Mouse (Mus musculus): ENCODE measurements around the gene Sptlc2.
"Not testable (repeated sequence)": the region's sequence is repeated elsewhere in the genome, so short reads cannot be mapped to it uniquely, and the experiment has no call there.

Gene Sptlc2

DNA sequence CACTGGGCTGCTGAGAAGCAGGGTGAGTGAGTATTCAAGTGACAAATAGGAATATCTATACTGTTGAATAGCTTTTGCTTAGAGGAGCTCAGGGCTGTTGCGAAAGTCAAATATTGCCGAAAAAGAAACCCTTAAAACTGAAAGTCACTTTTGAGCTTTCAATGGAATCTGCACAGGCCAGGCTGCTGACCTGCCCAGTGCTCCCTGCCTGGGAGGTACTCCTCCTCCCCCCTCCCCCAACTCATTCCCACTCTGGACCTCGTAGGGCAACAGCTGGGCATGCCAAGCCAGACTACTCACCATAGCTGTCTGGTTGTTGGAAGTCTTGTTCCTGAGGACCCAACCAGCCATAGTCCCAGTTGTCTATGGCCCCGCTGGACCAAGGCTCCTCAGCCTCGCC is 103.4 kb downstream of the Sptlc2 start:
- in situ Hi-C loops (cut with MboI; ENCODE audit: unreplicated experiment in 2 of 2), result no loop called here

DNA sequence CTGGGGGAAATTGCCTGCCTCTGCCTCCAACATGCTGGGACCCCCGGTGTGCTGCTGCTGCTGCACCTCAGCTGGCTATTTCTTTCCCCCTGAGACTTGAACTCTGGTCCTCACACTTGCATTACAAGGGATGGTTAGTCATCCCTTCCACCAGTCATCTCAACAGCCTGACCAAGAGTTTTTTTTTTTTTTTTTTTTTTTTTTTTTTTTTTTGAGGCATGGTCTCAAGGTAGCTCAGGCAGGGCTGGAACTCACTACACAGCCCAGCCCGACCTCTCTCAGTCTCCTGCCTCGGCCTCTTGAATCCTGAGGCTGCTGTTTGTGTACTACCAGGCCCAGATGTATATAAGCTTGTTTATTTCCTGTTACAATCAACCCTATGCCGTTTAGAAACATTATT is 103.9 kb downstream of the Sptlc2 start:
- in situ Hi-C loops (cut with MboI; ENCODE audit: unreplicated experiment in 2 of 2), result no loop called here

DNA sequence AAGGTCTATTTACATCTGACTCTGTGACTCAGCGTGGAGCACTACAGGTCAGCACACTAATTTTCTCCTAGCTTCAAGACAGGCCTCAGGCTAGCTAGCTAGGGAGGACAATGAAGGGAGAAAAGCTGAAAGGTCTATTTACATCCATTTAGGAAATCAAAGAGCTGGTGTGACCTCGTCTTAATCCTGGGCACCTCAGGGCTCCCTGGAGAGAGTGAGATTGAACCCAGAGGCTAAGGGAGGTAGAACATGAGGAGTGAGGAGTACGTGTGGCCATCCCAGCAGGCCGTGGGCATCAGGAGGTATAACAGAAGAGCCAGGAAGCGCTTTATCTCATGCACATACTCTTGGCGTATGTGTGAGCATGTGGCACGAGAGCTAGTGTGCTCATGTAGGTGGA is 104.4 kb downstream of the Sptlc2 start:
- in situ Hi-C loops (cut with MboI; ENCODE audit: unreplicated experiment in 2 of 2), result no loop called here

DNA sequence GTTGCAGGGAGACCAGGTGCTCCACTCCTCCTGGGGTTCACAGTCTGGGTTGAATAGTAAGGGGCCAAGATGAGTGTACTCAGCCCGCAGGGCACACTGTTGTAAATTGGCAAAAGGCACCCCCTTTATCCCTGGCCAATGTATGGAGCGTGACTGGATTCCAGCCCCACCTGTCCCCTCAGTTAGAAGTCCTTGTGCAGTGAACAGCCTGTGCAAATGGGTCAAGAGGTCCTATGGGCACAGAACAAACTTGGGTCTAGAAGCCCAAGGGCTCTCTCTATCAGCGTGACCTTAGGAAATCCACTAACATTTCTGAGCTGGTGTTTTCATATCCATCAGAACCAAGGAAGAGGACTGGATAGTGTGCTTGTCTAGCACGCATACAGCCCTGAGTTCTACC is 105.4 kb downstream of the Sptlc2 start:
- in situ Hi-C loops (cut with MboI; ENCODE audit: unreplicated experiment in 2 of 2), result no loop called here

DNA sequence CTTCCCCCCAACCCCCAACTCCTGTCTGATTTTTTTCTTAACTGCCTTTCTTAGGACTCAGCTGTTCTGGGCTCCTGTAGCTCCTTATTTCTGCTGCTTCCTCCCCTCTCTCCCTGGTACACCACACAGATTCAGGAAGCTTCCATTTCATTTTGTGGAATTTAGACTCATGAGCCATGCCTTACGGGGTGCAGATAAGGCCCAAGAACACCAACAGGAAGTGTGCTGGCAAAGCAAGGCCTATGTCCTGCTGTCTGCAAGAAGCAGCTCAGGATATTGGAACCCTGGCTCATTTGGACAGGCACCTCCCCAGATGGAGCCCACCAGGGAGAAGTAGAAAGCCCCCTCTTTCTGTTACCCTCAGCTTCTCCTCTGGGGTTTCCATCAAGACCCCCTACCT is 106.4 kb downstream of the Sptlc2 start:
- in situ Hi-C loops (cut with MboI; ENCODE audit: unreplicated experiment in 2 of 2), result no loop called here

DNA sequence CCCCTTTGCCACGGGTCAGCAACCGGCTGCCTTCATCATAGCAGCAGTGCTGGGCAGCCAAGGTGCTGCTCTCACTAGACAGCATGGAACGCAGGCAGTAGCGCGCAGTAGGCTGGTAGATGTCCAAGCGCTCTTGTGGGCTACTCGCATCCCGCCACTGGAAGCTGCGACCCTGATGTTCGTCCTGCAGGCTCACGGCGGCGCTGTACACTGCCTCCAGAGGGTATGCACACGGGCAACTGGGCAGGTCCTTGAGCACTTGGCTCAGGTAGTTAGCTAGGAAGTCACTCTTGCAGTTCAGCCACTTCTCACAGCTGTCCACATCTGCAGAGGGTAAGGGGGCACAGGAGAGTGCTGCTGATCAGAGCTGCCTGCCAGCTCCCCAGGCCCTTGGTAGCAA is 108.3 kb downstream of the Sptlc2 start:
- in situ Hi-C loops (cut with MboI; ENCODE audit: unreplicated experiment in 2 of 2), result no loop called here

DNA sequence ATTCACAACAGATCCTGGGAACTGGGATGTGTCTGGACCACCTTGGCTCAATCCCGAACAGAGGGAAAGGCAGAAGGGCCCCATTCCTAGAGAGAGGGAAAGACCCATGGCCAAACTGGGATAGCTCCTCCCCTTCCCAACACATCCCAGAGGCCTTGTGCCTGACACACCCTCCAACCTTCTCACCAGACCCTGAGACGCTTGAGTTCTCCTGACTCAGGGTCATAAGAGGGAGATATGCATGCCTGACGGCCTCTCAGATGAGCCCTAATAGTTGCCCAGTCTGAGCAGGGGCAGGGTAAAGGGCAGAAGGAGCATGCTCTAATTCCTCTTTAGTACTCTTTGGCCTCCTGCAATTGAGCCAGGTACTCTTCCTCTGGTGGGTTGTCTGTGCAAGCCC is 108.8 kb downstream of the Sptlc2 start:
- in situ Hi-C loops (cut with MboI; ENCODE audit: unreplicated experiment in 2 of 2), result no loop called here

DNA sequence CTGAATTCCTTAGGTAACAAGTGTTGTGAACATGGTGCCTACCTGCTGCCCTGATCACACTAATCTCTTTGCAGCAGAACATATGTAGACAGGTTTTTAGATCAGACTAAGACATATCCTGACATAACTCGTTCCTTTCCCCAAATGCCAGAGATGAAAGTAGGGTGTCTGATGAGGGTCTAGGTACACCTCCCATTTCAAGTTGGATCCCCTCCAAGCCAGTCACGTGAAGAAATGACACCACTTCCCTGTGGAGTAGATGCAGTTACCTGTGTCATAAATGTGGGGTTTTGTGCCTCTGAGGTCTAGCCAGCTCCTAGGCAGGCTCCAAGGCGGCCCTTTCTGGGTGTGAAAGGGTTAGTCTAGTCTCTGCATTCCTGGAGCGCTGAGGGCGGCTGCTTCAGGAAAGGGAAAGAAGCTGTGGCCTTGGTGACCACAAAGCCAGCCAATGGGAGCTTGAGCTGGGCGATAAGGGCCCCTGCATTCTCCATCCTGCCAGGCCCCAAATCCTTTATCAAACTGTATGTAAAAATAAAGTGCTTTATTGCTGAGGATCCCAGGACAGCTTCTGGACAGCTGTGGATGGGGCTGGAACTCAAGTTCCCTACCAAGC is 109.9 kb downstream of the Sptlc2 start:
- in situ Hi-C loops (cut with MboI; ENCODE audit: unreplicated experiment in 2 of 2), result no loop called here

DNA sequence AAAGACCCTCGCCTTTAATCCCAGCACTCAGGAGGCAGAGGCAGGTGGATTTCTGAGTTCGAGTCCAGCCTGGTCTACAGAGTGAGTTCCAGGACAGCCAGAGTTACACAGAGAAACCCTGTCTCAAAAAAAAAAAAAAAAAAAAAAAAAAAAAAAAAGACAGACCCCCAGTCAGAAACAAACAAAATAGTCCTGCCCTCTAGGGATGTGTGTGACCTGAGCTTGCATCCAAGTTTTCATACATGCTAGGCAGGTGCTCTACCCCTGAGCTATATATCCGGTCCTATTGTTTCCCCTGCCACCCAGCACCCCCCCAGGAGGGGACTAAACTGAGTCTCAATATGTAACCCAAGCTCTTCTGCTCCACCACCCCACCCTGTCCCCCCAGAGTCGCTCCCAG is 110.9 kb downstream of the Sptlc2 start:
- in situ Hi-C loops (cut with MboI; ENCODE audit: unreplicated experiment in 2 of 2), result not testable (repeated sequence)

DNA sequence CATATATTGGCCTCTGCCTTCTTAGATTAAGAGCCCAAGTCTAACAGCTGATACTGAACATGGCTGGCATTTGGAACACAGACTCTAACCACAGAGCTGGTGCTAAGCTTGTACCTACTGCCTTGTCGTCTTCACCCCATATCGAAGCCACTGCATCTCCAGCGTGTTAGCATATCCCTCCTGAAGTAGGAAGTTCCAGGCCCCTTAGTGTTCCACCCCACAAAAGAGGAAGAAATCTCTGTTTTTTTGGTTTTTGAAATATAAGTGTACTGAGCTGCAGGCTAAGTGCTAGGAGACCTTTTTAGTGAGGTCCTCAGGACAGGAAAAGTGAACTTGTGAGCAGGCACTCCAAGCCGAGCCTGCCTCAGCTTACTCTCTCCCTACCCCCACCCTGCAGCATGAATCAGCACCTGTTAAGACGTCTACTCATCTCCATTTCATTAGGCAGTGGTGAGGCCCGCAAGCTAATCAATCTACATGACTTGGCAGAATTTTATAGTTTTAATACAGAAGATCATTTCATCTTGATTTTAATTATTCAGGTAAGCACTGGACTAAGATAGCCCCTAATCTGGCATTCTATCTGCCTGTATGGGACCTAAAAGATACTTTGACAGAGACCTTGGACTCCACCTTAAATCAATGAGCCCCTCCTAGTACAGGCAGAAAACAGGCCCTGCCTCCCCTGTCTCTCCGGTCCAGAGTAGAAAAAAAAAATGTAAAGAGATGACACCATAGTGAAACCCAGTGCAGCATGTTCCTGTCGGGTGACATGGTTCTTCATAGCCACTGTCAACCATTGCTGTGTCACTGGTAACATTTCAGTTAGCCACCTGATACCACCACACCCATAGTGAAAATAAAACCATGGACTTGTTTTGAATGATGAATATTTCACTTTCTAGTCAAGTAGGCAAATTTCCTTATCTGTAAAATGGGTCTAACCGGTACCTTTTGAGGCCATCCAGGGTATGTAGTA is 113.0 kb downstream of the Sptlc2 start:
- in situ Hi-C loops (cut with MboI; ENCODE audit: unreplicated experiment in 2 of 2), result no loop called here

DNA sequence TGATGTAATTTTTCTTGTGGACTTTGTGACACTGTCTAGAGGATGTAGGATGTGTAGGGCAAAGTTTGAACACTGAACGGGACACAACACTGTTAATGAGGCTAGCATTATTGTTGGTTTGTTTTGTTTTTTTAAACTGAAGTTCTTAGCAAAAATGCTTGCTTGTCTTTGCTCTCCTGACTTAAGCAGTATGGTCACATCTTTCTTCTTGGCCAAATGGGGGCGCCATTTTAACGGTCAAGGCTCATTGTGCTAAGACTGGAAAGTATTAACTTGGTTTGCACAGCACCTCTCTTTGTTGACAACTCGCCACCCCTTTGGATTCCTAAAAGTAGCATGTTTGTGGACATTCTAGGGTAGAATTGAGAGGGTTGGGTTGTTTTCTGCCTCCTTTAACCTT is 120.5 kb downstream of the Sptlc2 start:
- in situ Hi-C loops (cut with MboI; ENCODE audit: unreplicated experiment in 2 of 2), result loop anchor here in 1 of 2 experiments (5.0 kb wide), 1 partner anchor 120 kb away; the partner anchor contains the start of genes Gstz1 and Pomt2

DNA sequence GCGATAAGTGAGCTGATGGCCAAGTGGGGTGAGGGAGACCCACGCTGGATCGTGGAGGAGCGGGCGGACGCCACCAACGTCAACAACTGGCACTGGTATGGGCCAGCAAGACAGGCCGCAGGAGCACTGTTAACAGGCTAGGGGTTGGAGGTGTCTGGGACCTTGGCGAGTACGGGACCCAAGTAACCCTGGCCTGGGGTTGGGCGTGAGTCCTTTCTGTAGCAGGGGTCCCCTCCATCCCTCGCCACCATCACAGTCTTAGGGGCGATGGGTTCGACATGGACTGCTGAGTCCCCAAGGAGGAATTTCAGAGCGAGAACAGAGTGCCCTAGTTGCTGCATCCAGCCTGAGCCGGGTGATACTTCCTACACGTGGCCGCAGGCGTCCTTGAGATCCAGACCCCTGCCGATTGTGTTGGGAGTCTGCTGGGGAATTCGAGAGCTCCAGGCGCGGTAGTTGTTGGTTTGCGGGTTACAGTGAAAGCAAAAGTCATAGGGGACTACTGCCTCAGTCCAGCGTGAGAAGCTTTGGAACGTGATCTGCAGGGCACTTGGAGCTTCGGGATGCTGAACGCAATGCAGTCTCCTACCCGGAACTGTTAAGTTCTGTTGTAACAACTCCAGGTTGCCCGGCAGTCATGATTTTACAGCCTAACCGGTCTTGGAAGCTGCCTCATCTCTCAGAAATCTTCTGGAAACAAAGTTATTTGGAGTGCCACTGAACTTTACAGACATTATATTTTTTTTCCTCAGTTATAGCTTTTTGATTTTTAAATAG is 121.1 kb downstream of the Sptlc2 start:
- in situ Hi-C loops (cut with MboI; ENCODE audit: unreplicated experiment in 2 of 2), result loop anchor here in 1 of 2 experiments (5.0 kb wide), 1 partner anchor 120 kb away; the partner anchor contains the start of genes Gstz1 and Pomt2

DNA sequence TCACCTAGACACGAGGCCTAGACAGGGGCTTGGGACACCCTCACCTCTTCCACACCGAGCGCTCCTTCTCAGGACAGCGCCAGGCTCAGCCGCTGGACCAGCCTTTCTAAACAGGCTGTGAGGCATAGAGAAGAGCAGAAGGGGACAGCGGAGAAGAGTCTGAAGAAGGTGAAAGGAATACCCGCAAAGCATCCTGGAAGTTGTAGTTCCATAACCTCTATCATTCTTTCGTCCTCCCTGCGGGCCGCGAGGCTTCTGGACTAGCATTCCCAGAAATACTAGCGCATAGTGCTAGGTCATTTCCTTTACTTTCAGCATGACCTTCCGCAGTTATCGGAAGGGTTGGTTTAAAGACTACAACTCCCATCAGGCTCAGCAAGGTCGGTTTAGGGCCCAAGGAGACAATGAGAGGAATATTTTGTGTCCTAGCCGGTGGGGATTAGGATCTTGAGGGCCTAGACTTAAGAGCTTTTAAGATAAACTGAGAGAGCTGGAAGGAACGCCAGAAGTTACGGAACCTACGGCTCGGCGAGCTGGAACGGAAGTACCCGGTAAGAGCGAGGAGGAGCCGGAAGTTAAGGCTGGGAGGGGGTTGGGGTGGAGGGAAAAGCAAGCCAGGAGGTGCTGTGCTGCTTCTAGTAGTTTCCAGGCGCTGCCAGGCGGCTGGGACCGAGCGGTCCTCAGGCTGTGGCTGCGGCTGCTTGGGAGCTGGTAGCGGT is 121.9 kb downstream of the Sptlc2 start, which contains the start of the genes Vipas39 and Ahsa1:
Gene Vipas39, minus strand, starts transcription at position 149 of the 719 bp plus-strand sequence.
Gene Ahsa1, plus strand, starts transcription at position 372 of the 719 bp plus-strand sequence.
- in situ Hi-C loops (cut with MboI; ENCODE audit: unreplicated experiment in 2 of 2), result loop anchor here in 1 of 2 experiments (5.0 kb wide), 1 partner anchor 119 kb away; the partner anchor contains the start of genes Gstz1 and Pomt2

DNA sequence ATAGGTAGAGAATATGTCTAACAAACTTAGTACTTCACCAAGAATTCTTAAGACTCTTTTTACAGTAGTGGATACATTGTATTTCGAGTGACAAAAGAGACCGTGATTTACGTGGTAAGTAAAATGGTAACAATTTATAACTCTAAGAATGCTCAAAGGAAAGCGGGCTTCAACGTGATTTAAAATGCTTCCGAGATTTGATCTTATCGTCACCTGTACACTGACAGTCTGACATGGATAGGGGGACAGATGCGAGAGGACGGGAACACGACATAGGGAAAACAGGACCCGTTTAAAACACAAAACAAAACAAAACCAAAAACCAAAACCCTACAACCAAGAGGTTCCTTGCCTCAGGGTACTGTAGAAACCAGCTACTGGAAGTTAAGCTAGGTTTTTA is 122.7 kb downstream of the Sptlc2 start:
- in situ Hi-C loops (cut with MboI; ENCODE audit: unreplicated experiment in 2 of 2), result loop anchor here in 1 of 2 experiments (5.0 kb wide), 1 partner anchor 118 kb away; the partner anchor contains the start of genes Gstz1 and Pomt2

DNA sequence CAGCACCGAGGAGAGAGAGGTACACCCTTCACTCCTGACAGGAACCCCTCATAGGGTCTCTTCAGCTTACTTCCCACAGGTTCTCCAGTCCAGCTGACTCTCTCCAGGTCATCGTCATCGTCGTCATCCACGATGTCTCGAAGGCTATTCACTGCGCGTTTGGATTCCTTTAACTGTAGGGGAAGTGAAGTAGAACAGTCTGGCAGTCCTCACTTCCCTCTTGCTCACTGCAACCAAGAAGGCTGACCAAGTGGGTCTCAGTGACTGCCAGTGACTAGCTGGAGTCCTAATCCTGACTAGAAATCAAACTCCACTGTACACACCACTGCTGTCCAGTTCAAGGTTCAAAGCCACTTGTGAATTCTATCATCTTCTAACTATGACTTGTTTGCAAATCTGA is 127.6 kb downstream of the Sptlc2 start:
- in situ Hi-C loops (cut with MboI; ENCODE audit: unreplicated experiment in 2 of 2), result loop anchor here in 1 of 2 experiments (5.0 kb wide), 1 partner anchor 113 kb away; the partner anchor contains the start of genes Gstz1 and Pomt2

DNA sequence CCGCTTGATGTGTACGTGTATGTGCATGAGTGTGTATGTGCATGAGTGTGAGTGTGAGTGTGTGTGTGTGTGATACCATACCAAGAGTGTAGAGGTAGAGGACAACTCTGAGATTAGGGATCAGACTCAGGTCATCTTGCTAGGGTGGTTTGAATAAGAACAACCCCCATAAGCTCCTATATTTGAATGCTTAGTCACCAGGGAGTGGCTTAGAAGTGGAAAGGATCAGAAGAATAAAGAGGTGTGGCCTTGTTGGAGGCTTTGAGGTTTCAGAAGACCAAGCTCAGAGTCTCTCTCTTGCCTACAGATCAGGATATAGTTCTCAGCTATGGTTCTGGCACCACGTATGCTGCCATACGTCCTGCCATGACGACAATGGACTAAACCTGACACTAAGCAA is 131.5 kb downstream of the Sptlc2 start:
- in situ Hi-C loops (cut with MboI; ENCODE audit: unreplicated experiment in 2 of 2), result no loop called here
